Mouse (Mus musculus) retina, adult 2 months (tissue): ENCODE results near the gene Rhd.

Experiments
- DNase-seq: peaks from one replicate; pipeline ENCODE4 v3.0.0-alpha.2; 2012; ENCODE audit warnings: low read depth, low spot score

Gene Rhd

DNA sequence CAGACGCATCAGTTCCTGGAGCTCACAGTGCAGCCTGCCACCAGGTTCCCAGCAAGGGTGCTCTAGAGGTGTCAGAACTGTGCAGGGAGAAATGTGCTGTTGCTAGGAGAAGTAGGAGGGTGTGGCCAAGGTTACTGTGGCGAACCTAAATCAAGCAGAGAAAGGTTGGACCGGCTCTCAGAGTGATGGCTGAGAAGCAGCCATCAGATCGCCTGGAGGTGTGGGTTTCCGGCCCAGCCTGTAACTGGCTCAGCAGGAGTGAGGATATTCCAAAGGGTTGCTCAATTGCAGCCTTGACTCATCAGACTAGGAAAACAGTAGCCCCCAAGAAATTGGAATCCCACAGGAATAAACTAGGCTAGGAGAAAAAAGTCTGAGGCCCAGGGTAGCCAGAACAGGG is 7.8 kb upstream of the Rhd start:
- no peak for DNase-seq

DNA sequence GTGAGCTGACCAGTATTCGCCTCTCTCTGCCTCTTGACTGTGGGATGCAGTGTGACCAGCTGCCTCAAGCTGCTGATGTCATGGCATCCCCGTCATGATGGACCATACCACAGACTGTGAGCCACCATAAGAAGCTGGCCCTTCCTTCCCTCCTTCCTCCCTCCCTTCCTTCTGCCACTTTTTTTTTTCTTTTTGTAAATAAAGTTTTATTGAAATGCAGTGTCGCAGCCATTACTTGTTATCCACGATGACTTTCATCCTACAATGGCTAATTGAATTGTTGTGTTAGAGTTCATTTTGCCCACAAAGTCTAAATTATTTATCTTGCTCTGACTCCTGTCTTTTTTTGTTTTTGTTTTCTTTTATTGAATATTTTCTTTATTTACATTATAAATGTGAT is 5.8 kb upstream of the Rhd start:
- no peak for DNase-seq

DNA sequence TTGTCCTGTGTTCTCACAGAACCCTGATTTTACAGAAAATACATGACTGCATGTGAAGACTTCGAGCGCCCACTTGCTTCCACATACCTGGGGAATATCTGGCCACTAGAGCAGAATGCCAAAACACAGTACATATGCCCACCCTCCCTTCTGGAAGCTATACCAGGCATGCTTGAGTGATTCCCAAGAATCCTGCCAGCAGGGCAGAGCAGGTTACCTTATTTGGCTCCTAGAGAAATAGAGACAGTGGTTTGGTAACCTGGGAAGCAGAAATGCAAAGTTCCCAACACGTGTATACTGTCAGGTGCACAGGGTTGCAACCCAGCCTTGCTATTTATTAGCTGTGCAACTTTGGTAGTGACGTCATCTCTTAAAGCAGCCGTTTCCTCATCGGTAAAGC is 2.5 kb upstream of the Rhd start:
- DNase-seq = no peak

DNA sequence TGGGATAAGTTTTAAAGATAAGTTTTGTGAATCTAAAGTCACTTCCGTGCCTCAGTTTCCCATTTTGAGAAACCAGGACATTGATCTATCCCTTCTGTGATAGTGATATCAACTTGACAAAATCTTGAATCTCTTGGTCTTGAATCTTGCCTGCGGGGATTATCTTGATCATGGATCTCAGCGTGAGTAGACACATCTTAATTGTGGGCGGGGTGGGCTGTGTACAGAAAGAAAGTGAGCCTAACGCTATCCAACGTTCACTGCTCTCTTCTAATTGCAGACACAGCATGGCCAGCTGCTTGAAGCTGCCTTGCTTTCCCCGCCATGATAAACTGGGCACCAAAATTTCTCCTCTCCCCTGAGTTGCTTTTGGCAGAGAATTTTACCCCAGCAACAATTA is 1.3 kb upstream of the Rhd start:
- DNase-seq = no peak

DNA sequence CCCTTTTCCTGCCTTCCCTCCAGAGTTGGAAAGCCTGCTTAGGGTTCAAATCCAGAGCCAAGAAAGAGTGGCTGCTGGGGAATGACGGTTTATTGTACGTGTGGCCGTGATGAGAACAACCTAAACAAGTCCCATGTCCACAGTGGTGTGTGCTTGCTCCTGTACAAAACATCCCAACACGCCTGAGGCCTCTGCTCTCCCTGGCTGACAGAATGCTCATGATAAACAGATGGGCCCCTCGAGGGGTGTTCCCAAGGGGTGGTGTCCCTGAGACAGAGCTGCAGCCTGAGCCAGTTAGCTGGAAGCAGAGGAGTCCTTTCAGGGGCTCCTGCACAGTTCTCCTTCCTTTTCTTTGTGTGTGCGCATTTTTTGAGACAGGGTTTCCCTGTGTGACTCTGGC is 1.0 kb downstream of the Rhd start:
- DNase-seq = no peak

DNA sequence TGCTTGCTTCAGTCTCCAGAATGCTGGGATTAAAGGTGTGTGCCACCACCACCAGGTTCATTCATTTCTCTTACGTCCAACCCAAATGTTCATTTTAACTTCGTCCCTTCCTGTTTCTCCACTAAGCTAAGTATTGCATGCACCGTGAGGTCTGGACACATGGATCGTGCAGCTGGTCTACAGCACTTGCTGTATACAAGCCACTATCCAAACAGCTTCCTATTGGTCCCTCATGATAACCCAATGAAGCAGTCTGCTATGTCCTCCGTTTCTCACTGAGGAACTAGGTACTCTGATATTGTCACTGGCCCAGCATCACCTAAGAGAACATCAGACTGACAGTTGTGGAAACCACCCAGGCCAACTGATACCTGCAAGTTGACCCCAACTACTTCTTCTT is 1.5 kb downstream of the Rhd start:
- DNase-seq = no peak

DNA sequence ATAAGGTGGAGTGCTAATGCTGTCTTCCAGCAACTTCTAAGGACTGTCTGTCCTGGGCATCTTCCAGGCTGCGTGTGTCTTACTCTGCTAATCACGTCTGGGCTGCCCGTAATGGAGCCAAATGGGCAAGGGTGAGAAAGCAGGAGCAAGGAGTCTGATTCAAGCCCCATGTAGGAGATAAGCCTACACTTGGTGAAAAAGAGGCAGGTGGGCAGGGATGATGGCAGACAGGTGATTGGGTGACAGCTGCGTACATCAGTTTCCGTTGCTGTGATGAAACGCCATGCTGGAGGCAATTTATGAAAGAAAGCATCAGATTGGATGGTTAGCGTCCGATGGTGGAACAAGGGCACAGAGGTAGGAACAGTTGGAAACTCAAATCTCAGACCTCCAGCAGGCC is 2.9 kb downstream of the Rhd start:
- no peak for DNase-seq

DNA sequence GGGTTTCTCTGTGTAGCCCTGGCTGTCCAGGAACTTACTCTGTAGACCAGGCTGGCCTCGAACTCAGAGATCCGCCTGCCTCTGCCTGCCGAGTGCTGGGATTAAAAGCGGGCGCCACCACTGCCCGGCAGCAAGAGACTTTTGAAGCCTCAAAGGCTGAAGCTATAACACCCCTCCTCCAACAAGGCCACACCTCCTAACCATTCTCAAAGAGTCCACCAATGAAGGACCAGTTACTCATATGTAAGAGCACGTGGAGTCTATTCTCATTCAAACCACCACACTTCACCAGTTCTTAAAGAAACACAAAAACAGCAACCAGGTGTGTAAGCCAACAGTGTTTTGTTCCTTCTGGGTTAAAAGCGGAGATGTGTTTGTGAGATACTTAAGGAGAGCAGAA is 3.3 kb downstream of the Rhd start:
- DNase-seq = no peak

DNA sequence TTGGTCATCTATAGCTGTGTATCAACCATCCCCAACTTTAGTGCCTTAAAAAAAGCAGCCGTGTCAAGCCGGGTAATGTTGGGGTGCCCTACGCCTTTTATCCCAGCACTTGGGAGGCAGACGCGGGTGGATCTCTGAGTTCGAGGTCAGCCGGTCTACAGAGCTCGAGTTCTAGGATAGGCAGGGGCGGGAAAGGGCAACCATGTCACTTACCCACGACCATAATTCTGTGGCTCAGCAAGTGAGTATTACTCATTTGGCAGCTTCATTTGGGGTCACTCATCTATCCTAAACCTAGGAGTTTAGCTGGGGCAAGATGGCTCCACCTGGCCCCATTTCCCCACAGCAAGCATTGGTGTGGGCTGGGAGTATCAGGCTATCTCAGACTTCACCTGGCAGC is 3.7 kb downstream of the Rhd start:
- no peak for DNase-seq

DNA sequence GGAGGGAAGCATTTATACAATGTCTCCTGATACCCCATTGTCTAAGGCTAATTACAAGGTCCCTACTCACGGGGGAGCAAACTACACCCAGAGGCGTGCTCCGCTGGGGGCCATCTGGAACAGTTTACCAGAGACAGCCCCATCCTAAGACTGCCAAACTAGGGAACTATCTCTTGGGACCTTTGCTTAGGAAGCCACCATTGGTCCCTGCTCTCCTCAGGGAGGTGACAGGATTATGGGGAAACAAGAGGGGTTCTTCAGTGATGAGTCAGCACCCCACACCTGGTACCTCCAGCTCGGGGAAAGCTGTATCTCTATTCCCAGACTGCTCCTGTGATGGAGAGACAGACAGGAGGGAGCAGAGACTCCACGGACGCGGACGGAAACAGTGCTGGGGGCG is 4.2 kb downstream of the Rhd start:
- no peak for DNase-seq

DNA sequence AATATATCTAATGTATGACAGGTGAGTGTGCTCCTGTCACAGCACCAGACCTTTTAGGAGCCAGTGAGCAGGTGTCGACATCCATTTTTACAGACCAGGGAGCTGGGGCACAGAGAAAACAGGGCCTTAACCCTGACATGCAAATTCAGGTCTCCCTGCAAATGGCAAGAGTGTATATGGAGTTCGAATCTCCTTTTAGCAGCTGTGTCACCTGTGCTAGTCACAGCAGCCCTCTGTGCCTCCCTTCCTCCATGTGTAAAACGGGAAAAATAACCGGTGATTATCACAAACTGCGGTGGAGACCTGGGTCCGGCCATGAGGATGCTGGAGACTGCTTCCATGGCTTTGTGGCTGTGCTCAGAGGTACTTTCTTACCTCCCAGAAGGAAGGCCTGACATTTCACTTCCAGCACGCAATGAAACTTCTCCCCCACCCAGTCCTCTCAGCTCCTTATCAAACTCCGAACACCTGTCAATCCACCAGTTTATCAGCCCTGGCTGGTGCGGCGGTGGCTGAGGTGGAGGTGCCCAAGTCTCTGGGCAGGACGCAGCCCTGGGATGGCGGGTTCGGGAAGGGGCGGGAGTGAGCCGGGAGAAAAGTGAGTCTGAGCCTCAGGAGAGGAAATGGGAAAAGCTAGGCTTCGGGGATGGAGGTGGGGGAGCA is 4.9 kb downstream of the Rhd start:
- DNase-seq = no peak

DNA sequence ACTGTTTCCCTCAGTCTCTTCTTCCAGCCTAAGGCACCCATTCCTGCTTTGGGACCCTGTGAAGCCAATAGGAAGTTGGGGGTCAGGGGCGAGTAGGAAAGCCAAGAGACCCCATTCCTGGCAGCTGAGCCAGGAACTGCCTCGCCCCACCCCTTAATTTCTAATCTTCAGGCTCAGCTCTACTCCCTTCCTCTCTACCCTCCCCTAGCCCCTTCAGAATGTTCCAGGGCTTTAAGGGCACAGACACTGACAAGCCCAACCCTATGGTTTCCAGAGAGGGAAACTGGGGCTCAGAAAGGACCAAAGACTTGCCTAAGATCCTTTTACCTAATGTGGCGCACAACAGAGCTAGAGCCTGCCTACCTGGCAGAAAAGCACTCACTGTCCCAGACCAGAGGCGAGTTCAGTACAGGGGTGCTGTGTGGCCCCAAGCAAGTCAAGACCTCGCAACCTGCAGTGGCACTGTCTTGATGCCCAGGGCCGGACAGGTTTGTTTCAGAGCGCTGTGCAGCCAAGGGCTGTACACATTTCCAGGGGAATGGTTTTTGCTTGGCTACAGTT is 5.6 kb downstream of the Rhd start:
- no peak for DNase-seq

DNA sequence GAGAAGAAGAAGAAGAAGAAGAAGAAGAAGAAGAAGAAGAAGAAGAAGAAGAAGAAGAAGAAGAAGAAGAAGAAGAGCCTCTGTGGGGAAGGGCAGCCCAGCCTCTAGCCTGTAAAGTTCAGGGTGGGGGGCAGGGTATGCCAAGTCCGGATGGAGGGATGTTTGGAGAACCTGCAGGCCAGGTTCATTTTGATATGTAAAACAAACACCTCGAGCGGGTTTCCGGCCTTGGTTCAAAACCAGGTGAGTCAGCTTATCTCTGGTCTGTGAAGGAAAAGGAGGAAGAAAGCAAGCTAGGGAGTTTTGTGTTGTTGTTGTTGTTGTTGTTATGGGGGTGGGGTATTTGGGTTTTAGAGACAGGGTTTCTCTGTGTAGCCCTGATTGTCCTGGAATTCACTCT is 7.1 kb downstream of the Rhd start:
- no peak for DNase-seq

DNA sequence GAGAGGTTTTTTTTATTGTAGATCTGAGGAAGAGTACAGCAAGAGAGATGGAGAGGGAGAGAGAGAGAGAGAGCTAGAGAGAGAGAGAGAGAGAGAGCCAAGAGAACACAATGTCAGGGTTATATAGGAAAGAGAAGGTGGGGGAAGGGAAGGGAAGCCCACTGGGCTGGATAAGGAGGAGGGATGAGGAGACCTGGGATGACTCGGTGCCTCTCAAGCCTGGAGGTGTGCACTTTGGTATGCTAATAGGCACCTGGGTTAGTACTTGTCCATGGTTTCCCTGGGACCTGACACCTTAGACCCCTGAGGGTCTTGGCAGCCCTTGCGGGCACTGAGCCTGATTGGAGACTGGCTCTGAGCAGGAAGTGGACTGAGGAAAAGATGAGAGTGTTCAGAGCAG is 7.6 kb downstream of the Rhd start:
- DNase-seq = no peak

DNA sequence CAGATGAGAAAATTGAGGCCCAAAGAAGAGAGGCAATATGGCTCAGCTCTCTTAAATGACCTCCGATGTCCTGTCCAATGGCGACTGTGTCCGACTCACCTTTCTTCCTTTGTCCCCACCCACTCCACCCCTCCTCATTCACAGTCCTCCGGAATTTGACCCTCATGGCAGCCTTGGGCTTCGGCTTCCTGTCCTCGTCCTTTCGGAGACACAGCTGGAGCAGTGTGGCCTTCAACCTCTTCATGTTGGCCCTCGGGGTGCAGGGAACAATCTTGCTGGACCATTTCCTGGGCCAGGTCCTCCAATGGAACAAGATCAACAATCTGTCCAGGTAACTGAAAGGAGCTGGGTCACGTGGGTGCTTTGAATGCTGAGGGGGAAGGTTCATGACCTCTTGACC is 11.8 kb downstream of the Rhd start:
- no peak for DNase-seq

DNA sequence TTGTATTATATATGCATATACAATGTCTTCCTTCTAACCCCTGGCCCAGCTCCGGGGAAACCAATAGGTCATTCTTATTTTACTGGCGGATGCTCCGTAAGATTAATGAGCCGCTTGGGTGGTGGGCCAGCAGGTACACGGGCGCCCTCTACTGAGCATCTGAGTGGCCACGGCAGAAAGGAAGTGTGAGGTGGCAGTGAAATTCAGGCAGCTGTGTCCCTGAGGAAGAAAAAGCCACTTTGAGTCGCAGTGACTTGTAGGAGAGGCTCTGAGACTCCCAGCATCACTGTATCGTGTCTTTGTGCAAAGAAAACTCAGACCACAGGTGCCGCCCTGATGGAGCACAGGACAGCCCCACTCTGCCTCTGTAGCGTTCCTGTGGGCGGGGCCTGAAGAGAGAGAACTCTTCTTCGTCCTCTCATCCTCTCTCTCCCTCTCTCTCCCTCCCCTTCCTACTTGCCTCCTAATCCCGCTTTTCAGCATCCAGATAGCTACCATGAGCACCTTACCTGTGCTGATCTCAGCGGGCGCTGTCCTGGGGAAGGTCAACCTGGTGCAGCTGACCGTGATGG is 15.2 kb downstream of the Rhd start:
- peak; percentile 26 for DNase-seq

DNA sequence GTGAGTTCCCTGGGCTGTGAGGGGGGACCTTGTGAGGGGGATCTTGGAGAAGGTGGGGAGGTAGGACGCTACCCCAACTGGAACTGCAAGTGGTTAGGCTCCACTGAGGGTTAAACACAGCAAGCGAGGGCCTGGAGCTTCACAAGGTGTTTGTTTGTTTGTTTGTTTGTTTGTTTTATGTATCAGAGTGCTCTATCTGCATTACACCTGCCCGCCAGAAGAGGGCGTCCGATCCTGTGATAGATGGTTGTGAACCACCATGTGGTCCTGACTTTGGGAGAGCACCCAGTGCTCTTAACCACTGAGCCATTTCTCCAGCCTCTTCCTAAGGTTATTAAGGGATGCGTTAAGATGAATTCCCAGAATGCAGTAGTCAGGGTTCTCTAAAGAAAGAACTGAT is 15.7 kb downstream of the Rhd start:
- no peak for DNase-seq

DNA sequence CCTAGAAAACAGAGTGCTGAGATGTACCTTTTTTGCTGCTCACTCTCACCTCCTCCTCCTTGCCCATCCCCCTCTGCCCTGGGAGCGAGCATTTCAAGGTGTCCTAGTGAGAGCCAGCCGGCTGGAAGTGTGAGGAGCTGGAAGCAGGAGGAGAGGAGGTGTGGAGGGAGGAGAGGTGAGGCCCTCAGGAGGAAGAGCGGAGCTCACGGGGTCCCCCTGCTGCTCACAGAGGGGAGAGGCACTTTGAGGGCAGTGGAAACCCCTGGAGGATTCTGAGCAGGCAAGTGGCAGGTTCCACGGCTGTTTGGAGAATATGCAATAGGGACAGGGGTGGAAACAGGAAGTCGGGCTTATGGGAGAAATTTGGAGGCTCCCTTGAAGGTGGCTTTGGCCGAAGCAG is 18.9 kb downstream of the Rhd start:
- DNase-seq = no peak

DNA sequence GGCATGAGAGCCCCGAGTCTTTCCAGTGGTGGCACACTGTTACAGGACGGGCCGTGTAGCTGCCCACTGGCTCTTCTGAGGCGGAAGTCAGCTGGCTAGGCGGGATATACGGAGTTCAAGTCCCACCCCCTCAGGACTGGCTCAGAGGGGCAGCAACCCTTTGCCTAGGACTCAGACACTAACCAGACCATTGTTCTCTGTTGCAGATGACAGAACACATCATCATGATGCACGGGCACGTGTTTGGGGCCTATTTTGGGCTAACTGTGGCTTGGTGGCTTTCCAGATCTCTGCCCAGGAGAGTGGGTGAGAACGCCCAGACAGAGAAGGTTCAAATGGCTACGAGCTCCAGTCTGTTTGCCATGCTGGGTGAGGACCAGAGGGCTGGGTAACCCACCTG is 19.5 kb downstream of the Rhd start:
- no peak for DNase-seq

DNA sequence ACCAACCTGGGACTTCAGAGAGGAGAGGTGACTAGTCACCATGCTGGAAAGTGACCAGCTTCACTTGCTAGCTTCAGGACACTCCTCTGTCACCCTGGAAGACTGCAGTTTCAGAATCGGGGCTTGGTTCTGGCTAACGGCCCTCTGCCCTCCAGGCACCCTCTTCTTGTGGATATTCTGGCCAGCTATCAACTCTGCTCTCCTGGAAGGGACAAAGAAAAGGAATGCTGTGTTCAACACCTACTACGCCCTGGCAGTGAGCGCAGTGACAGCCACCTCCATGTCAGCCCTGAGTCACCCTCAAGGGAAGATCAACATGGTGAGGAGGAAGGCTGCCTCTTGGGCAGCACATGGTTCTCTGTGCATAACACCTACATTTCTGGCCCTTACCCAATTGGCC is 20.0 kb downstream of the Rhd start:
- DNase-seq = no peak

DNA sequence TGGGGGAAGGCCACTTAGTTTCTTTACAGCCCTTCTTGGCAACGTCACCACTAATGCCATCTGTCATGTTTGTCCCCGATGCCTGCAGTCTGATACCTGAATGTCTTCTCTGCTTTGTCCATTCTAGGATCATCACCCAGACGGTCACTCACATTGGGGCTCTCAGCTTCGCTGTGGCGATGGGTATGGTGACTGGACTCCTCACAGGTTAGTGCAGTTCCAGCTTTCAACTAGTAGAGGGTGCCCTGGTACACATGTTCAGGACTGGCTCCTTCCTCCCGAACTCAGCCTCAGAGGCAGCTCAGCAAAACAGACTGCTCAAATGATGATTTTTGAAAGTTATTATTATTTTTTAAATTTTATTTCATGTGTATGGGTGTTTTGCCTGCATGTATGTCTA is 27.8 kb downstream of the Rhd start:
- DNase-seq = no peak

DNA sequence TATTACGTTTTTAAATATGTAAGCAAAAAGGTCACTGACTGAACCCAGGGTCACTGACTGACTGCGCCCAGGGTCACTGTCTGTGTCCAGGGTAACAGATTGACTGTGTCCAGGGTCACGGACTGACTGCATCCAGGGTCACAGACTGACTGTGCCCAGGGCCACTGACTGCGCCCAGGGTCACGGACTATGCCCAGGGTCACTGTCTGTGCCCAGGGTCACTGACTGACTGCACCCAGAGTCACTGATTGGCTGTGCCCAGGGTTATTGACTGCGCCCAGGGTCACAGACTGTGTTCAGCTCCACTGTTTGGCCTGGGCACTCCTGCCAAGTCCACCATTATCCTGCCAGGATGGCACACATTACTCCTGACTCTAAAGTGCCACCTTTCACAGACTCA is 32.9 kb downstream of the Rhd start:
- no peak for DNase-seq

DNA sequence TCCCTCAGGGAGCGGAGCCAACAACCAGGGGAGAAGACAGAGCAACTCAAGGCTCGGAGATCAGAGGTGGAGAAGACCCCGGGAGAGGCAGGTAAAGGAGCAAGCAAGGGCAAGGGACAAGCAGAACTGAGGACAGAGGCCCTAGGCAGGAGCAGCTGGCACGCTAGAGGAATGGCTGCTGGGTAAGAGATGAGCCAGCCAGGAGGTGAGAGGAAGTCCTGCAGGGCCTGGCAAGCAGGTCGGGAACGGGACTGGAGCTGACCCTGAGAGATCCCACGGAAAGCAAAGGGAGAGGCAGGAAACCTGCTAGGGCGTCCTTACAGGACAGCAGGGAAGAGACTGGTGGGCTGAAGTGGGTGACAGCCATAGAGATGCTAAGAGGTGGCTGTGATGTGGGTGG is 36.8 kb downstream of the Rhd start:
- DNase-seq = no peak

DNA sequence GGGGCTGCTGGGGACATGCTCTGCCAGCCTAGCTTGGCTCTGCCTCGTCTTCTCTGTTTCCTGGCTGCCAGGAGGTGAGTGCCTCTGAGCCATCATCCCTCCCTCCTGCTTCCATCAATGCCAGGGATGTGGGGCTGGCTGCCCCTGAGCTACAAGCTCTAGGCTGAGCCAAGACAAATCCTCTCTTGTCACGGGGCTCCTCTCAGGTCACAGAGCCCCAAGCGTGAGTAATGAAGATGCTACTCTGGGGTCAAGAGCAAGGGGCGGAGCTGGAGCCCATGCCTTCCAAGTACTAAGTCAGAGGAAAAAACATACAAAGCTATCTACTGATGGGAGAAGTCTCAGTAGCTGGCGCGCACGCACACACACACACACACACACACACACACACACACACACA is 38.7 kb downstream of the Rhd start:
- DNase-seq = no peak
